Mouse (Mus musculus): ENCODE measurements at regions not wholly inside any gene's neighbourhood (a gene's known extent, or its start where the extent isn't known, plus 50 kb on each side); places are given as distances from the start of the nearest gene placed in this dataset.

- DNase-seq (ENCODE audit: low read depth, low spot score) = no peak
- Histone ChIP-seq H3K27me3 (ENCODE audit: control insufficient read depth, insufficient read depth, low read length, poor library complexity, severe bottlenecking) (no peaks in the 10 kb centered on the region), H3K36me3 (ENCODE audit: control insufficient read depth, insufficient read depth, low read length, poor library complexity, severe bottlenecking) (no peaks in the 10 kb centered on the region)
Measured at GRCm38 (mm10) chr10:126815730-126816129, 85.4 kb downstream of the Atp23 start.

- no peak for DNase-seq (ENCODE audit: low read depth, low spot score)
- Histone ChIP-seq H3K36me3 (ENCODE audit: control insufficient read depth, insufficient read depth, low read length, poor library complexity, severe bottlenecking) (no peaks in the 10 kb centered on the region), H3K27me3 (ENCODE audit: control insufficient read depth, insufficient read depth, low read length, poor library complexity, severe bottlenecking) (no peaks in the 10 kb centered on the region)
Measured at GRCm38 (mm10) chr10:126814968-126815367, 86.2 kb downstream of the Atp23 start.

GRCm38 (mm10) chr10:126813051-126813593 is 88.0 kb downstream of the Atp23 start:
- DNase-seq (ENCODE audit: low read depth, low spot score) = peak; percentile 30
- Histone ChIP-seq H3K27me3 (ENCODE audit: control insufficient read depth, insufficient read depth, low read length, poor library complexity, severe bottlenecking) (no peaks in the 10 kb centered on the region), H3K36me3 (ENCODE audit: control insufficient read depth, insufficient read depth, low read length, poor library complexity, severe bottlenecking) (no peaks in the 10 kb centered on the region)

GRCm38 (mm10) chr10:126812243-126812755 is 88.9 kb downstream of the Atp23 start:
- no peak for DNase-seq (ENCODE audit: low read depth, low spot score)
- Histone ChIP-seq H3K27me3 (ENCODE audit: control insufficient read depth, insufficient read depth, low read length, poor library complexity, severe bottlenecking) (no peaks in the 10 kb centered on the region), H3K36me3 (ENCODE audit: control insufficient read depth, insufficient read depth, low read length, poor library complexity, severe bottlenecking) (no peaks in the 10 kb centered on the region)

- Histone ChIP-seq H3K27me3 (ENCODE audit: control insufficient read depth, insufficient read depth, low read length, poor library complexity, severe bottlenecking) (no peaks in the 10 kb centered on the region), H3K36me3 (ENCODE audit: control insufficient read depth, insufficient read depth, low read length, poor library complexity, severe bottlenecking) (no peaks in the 10 kb centered on the region)
- DNase-seq (ENCODE audit: low read depth, low spot score) = peak; percentile 4
Measured at GRCm38 (mm10) chr10:126810346-126811095, 90.6 kb downstream of the Atp23 start.

GRCm38 (mm10) chr10:126809587-126809986 is 91.6 kb downstream of the Atp23 start:
- Histone ChIP-seq H3K36me3 (ENCODE audit: control insufficient read depth, insufficient read depth, low read length, poor library complexity, severe bottlenecking) (no peaks in the 10 kb centered on the region), H3K27me3 (ENCODE audit: control insufficient read depth, insufficient read depth, low read length, poor library complexity, severe bottlenecking) (no peaks in the 10 kb centered on the region)
- no peak for DNase-seq (ENCODE audit: low read depth, low spot score)

- Histone ChIP-seq H3K27me3 (ENCODE audit: control insufficient read depth, insufficient read depth, low read length, poor library complexity, severe bottlenecking) (no peaks in the 10 kb centered on the region), H3K36me3 (ENCODE audit: control insufficient read depth, insufficient read depth, low read length, poor library complexity, severe bottlenecking) (no peaks in the 10 kb centered on the region)
- no peak for DNase-seq (ENCODE audit: low read depth, low spot score)
Measured at GRCm38 (mm10) chr10:126806881-126807280, 94.3 kb downstream of the Atp23 start.

- no peaks in the 10 kb centered on the region for H3K27me3 ChIP-seq (ENCODE audit: control insufficient read depth, insufficient read depth, low read length, poor library complexity, severe bottlenecking)
Measured at GRCm38 (mm10) chr10:126802732-126803131, 98.4 kb downstream of the Atp23 start.

GRCm38 (mm10) chr10:126799393-126799792 is 101.8 kb downstream of the Atp23 start:
- no peak for DNase-seq (ENCODE audit: low read depth, low spot score)
- H3K36me3 ChIP-seq (ENCODE audit: control insufficient read depth, insufficient read depth, low read length, poor library complexity, severe bottlenecking) = no peaks in the 10 kb centered on the region
- no peaks in the 10 kb centered on the region for H3K27me3 ChIP-seq (ENCODE audit: control insufficient read depth, insufficient read depth, low read length, poor library complexity, severe bottlenecking)

More at GRCm38 (mm10) chr10:126802732-126803131, 98.4 kb downstream of the Atp23 start:
- no peak for DNase-seq (ENCODE audit: low read depth, low spot score)
- H3K36me3 ChIP-seq (ENCODE audit: control insufficient read depth, insufficient read depth, low read length, poor library complexity, severe bottlenecking) = no peaks in the 10 kb centered on the region

GRCm38 (mm10) chr10:126793136-126793535 is 108.0 kb downstream of the Atp23 start:
- DNase-seq (ENCODE audit: low read depth, low spot score) = no peak
- H3K36me3 ChIP-seq (ENCODE audit: control insufficient read depth, insufficient read depth, low read length, poor library complexity, severe bottlenecking) = no peaks in the 10 kb centered on the region
- no peaks in the 10 kb centered on the region for H3K27me3 ChIP-seq (ENCODE audit: control insufficient read depth, insufficient read depth, low read length, poor library complexity, severe bottlenecking)

- DNase-seq (ENCODE audit: low read depth, low spot score) = no peak
- H3K36me3 ChIP-seq (ENCODE audit: control insufficient read depth, insufficient read depth, low read length, poor library complexity, severe bottlenecking) = no peaks in the 10 kb centered on the region
- H3K27me3 ChIP-seq (ENCODE audit: control insufficient read depth, insufficient read depth, low read length, poor library complexity, severe bottlenecking) = no peaks in the 10 kb centered on the region
Measured at GRCm38 (mm10) chr10:126792371-126792835, 108.8 kb downstream of the Atp23 start.

- Histone ChIP-seq H3K27me3 (ENCODE audit: control insufficient read depth, insufficient read depth, low read length, poor library complexity, severe bottlenecking) (no peaks in the 10 kb centered on the region), H3K36me3 (ENCODE audit: control insufficient read depth, insufficient read depth, low read length, poor library complexity, severe bottlenecking) (no peaks in the 10 kb centered on the region)
- no peak for DNase-seq (ENCODE audit: low read depth, low spot score)
Measured at GRCm38 (mm10) chr10:126788277-126788676, 112.9 kb downstream of the Atp23 start.

- Histone ChIP-seq H3K36me3 (ENCODE audit: control insufficient read depth, insufficient read depth, low read length, poor library complexity, severe bottlenecking) (no peaks in the 10 kb centered on the region), H3K27me3 (ENCODE audit: control insufficient read depth, insufficient read depth, low read length, poor library complexity, severe bottlenecking) (no peaks in the 10 kb centered on the region)
- no peak for DNase-seq (ENCODE audit: low read depth, low spot score)
Measured at GRCm38 (mm10) chr10:126783161-126783560, 118.0 kb downstream of the Atp23 start.

- no peaks in the 10 kb centered on the region for H3K36me3 ChIP-seq (ENCODE audit: control insufficient read depth, insufficient read depth, low read length, poor library complexity, severe bottlenecking)
- no peaks in the 10 kb centered on the region for H3K27me3 ChIP-seq (ENCODE audit: control insufficient read depth, insufficient read depth, low read length, poor library complexity, severe bottlenecking)
- DNase-seq (ENCODE audit: low read depth, low spot score) = no peak
Measured at GRCm38 (mm10) chr10:126776603-126777002, 124.6 kb downstream of the Atp23 start.

- Histone ChIP-seq H3K27me3 (ENCODE audit: control insufficient read depth, insufficient read depth, low read length, poor library complexity, severe bottlenecking) (no peaks in the 10 kb centered on the region), H3K36me3 (ENCODE audit: control insufficient read depth, insufficient read depth, low read length, poor library complexity, severe bottlenecking) (no peaks in the 10 kb centered on the region)
- no peak for DNase-seq (ENCODE audit: low read depth, low spot score)
Measured at GRCm38 (mm10) chr10:126775946-126776345, 125.2 kb downstream of the Atp23 start.
